Mouse (Mus musculus): ENCODE results near the gene Golga2.

Gene Golga2

DNA sequence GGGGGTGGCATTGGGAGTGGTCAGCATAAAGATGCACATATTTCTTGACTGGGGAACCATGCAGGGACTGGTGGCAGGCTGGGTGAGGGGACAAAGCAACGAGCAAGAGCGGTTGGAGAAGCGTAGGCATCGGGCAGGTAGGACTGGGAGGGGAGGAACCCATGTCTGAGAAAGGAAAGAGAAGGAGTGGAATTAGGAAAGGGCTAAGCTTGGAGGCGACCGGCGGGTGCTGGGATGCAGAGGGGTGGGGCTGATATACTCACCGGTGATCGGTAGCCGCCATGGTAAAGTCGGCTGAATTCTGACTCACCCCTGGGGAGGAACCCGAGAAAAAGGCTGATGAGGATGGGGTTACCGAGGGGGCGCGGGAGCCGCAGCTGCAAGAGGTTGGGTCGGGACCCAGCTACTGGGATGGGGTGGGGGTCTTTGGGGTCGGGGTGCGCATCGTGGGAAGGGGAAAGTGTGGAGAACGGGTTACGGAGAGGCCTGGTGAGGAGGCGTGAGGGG lies at the start of gene Golga2:
TSS of gene Golga2 (plus strand) at position 51 of the 507 bp plus-strand sequence.
- no peak for DNase-seq

DNA sequence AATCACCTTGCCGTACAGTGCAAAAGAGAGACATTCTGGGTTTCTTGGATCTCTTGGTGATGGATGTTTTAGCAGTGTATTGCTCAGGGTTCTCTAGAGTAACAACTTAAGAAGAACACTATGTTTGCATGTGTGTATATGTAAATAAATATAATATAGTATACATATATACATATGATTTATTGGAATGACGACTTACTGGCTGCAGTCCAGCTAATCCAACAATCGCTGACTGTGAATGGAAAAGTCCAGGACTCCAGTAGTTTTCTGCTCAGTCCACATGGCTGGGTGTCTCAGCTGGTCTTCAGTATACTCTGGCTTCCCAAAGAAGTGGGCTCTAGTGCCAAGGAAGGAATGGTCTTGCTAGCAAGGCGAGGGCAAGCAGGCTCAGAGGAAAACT lies 49.6 kb upstream of the Golga2 start:
- no peak for DNase-seq

DNA sequence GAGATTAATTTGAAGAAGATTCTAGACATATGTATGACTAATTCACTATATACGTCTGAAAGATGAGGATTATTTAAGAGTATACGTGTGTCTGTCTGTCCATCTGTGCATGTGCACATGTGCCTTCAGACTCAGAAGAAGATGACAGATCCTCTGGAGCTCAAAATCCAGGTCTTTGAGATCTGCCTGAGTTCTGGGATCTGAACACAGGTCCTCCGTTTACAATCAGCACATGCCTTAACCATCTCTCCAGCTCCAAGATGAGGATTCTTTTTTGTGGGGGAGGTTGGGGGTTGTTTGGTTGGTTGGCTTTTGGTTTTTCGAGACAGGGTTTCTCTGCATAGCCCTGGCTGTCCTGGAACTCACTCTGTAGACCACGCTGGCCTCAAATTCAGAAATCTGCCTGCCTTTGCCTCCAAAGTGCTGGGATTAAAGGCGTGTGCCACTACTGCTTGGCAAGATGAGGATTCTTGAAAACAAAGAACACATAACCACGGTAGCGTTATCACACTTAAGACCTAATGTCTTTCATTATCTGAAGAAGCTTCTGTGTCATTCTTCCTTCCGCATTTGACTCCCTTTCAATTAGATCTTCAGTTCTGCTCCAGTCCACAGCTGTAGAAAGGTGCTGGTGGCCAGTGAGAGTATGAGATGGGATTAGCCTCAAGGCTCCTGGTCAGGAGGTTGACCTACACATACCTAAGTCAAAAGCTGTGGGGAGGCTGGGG lies 48.3 kb upstream of the Golga2 start:
- no peak for DNase-seq

DNA sequence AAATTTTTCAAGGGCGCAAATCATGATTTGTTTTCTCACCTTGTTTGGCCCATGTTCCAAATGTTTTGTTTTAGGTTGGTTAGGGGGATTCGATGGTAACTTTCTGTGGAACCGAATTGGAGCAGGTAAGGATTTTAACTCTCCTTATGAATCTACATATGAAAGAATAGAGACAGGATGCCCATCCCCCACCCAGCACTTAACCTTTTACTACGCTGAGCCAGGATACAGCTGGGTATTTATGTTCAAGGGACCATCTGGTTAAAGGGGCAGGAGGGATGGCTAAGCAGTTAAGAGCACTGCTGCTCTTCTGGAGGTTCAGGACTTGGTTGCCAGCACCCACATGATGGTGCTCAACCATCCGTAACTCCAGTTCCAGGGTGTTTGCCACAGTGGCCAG lies 46.6 kb upstream of the Golga2 start:
- DNase-seq: no peak

DNA sequence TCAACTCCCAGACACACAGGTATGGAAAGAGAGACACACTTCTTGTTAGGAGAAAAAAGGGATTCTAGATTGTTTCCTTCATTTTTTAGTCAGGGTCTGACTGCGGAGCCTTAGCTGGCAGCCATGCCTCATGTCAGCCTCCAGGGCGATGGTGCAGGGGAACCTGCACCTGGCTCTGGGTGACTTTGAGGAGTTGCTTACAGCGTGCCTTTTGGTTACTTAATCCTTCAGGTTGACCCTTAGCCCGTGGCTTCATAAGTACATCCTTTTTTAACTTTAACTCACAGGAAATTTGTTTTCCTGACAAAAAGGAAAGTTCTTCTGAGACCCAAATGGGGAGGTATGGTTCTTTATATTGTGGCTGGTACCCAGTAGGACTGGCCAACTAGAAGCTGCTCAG lies 44.2 kb upstream of the Golga2 start:
- no peak for DNase-seq

DNA sequence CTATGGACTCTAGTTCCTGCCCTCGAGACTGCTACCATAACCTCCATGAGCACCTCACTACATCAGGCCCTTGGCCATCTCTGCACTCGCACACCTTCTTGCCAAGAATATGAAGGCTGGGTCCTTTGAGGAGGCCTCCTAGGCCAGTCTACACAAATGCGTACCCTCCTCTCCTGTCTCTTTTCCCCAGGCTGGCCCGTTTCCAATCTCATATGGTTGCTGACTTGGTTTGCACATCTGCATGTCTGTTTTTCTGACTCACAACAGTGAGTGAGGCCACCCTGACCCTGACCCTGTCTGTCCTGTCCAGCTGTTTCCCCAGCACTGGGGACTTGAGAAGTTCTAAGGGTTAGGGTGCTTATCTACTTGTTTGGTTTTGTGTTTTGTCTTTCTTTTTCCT lies 40.4 kb upstream of the Golga2 start:
- no peak for DNase-seq

DNA sequence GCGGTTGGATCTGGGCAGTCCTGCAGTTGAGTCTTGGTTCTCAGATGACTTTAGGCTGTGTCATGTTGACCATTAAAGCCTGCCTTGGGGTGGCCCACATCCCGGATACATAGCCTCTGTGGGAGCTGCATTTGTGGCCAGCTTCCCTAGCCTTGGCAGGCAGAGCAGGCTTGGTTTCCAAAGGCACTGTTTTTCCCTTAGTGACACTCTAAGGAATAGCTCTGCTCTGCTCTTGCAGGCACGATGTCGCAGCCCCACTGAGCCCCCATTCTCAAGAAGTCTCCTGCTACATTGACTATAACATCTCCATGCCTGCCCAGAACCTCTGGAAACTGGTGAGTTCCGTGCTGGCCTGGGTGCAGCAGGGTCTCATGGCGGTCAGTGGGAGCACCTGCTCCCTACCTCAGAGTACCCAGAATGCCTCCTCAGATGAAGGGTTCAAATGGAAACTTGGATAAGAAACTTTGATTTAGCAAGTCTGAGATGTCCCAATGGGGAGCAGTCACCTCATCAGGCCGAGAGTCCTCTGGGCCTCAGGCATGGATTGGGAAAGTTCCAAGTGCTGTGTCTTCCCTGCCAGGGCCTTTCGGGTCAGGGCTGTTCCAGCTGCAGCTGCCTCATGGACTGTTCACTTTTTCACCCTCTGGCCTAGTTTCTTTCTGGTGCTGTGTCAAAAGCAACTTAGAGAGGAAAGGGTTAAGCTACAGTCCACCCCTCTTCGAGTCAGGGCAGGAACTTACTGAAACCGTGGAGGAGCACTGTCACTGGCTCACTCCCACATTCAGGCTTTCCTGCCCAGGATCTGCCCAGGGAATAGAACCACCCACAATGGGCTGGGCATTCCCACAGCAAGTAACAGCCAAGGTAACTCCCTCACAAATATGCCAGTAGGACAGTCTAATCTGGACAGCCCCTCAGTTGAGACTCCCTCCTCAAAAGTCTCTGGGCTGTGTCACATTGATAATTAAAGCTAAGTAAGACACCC lies 38.5 kb upstream of the Golga2 start:
- peak in 1 of 2 experiments; percentile 22 for DNase-seq

DNA sequence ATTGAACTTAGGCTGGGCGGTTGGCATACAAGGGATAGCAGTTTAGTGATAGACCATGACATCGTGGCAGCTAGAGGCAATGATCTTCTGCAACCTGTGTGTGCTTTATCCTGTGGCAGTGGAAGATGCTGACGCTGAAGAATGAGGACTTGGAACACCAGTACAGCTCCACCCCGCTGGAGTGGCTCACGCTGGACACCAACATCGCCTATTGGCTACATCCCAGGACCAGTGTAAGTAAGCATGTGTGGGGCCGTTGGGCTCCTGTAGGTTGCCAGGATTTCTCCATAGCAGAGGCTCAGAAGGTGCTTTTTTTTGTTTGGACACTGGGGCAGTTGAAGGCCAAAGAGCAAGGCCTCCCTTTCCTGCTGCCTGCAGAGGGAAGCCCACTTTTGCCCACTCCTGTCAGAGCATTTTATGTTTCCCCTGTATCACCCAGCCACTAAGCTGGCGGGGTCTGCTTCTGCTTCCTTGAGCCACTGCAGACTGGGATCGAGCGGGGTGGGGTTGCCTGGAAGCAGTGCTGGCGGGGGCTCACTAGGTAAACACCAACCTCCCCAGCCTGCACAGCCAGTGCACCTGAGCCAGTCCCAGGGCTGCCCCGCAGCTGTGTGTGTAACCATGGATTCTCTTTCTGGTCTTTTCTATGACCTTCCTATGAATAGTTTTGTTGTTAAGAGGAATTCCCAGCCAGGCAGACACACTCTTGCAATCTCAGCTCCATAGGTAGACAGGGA lies 35.2 kb upstream of the Golga2 start:
- DNase-seq: no peak

DNA sequence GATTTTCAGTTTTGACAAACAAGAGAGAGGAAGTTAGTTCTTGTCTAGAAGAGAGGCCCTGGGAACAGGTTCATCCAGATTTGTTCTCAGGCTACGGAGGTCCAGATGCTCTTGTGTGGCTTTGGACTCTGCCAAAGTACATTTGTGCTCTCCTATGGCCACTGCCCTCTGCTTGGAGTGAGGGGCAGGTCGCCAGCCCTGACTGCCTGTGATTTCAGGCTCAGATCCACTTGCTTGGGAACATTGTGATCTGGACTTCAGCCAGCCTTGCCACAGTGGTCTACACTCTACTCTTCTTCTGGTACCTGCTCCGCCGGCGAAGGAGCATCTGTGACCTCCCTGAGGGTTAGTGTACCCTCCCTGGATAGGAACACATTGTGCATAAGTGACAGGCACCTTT lies 34.5 kb upstream of the Golga2 start:
- no peak for DNase-seq

DNA sequence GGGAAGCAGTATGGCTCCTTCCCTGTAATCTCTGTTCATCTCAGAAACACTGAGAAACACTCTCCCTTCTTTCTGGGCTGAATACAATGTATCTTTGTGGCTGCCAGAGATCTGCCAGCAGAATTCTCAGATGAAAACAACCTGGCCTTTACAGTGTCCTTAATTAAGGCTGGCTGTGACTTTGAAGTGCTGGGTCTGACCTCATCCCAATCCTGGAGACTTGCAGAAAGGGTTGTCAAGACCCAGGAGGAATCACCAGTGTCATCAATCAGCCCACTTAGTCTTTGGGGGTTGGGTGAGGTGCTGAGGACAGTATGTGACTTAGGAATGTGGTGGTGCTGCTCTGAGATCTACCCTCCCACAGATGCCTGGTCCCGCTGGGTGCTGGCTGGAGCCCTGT lies 33.8 kb upstream of the Golga2 start:
- DNase-seq: no peak

DNA sequence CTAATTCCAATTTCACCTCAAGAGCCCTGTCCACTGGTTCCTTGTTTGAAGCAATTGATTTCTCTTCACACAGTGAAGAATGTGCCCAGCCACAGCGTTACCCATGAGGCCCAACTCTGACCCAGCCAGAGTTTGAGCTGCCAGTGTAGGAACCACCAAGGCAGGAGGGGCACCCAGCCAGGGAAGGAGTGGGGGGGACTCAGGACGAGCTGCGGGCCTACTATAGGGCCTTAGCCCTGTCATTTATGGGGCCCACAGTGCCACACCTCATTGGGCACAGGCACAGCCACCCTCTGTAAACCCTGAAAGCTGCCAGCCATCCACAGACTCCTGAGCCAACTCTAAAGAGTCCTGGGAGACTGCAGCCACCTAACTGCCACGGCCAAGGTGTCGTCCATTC lies 32.6 kb upstream of the Golga2 start:
- no peak for DNase-seq

DNA sequence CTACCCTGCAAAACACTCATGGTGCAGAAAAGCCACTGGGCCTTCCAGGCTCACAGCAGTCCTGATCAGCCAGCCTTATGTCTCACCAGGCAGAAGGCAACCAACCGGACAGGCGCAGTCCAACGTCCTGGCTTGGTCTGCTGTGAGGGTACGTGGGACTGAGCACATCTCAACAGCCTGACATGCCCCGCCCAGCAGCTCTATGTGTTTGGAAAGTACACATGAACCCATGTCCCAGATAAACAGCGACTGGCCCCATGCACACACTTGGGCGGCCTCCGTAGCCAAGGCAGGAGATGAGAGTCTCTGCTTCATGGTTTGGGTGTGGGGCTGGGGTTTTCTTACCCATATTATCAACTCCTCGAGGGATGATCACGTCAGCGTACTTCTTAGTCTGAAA lies 30.9 kb upstream of the Golga2 start:
- no peak for DNase-seq

DNA sequence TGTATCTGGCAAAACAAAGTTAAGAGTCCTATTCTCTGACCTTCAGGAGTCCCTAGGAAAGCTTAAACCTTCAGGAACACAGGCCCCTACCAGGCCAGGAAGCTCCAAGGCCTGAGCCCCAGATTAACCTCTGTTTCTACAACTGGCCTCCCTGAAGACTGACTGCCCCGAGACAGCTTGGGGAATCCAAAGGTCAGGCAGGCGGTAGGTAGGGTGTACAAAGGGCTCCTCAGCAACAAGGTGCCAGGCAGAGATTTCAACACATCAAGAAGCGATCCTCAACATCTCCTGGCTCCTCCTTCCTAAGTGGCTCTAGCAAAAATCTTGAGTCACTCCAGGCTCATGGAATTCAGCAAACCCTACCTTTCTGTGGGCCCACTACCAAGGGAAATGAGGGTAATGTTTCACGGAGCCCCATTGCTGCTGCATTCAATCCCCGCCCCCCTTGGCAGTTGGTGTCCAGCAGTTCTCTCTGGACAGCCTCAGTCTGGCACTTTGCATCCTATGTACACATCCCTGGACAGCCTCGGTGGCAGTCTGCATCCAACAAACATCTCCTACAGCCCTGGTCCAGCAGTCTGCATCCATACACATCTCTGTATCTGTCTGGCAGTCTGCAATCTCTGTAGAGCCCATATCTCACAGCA lies 28.2 kb upstream of the Golga2 start:
- peak in 1 of 2 experiments; percentile 39 for DNase-seq

DNA sequence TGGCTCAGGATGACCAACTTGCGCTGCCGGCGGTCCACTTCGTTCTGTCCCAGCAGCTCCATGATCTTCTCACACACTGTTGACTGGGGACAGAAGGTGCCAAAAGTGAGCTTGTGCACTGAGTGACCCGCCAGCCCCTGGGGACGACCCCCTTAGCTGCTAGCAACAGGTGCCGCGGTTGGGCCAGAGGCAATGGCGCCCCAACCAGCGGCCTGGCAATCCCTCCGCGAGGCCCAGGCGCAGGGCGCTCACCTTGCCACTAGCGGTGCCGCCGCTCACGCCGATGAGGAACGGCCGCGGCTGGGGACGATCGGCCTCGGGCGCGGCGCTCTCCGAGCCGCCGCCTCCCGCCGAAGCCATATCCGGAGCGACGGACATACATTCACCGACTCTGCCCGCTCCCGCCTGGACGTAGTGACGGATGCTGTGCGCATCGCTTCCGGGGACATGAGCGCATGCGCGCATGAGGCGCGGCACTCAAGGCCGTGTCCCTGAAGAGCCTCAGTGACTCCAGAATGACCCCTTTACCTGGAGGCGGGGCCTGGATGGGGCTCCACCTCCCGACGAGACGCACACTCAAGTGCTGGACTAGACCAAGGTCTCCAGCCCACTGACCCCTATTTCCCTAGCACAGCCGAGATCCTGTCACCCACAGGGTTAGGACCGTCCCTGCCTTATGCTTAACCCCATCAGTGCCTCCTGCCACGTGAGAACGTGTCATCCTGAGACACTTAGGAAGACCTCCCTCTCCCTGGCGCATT lies 27.3 kb upstream of the Golga2 start, which contains the start of gene Uck1:
TSS of gene Uck1 (minus strand) at position 503 of the 761 bp plus-strand sequence.
- peak; percentile 89 to 94 for DNase-seq

DNA sequence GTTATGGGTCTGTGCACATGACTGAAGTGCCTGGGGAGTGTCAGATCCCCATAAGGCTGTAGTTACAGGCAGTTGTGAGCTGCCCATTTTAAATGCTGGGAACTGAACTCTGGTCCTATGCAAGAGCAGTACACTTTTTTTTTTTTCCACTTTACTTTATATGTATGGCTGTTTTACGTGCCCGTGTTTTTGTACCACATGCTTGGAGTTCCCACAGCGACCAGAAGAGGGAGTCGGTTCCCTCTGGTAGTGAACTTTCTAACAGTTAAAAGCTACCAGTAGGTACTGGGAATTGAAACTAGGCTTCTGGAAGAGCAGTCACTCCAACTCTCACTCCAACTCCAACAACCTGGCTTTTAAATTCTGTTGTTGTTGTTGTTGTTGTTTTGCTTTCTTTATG lies 26.5 kb upstream of the Golga2 start:
- peak; percentile 65 to 72 for DNase-seq

DNA sequence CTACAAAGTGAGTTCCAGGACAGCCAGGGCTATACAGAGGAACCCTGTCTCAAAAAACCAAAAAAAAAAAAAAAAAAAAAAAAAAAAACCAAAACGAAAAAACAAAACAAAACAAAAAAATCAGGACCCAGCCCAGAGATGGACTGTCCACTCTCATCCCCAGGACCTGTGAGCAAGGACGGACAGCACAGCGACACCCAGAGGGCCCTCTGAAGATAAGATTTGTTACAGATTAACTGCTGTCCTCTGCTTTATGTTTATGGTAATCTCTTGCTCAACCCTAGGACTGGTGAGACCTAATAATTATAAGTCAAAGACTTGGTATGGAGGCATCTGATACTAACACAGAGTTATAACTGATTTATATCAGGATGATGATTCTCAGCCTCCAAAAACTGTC lies 11.4 kb upstream of the Golga2 start:
- no peak for DNase-seq

DNA sequence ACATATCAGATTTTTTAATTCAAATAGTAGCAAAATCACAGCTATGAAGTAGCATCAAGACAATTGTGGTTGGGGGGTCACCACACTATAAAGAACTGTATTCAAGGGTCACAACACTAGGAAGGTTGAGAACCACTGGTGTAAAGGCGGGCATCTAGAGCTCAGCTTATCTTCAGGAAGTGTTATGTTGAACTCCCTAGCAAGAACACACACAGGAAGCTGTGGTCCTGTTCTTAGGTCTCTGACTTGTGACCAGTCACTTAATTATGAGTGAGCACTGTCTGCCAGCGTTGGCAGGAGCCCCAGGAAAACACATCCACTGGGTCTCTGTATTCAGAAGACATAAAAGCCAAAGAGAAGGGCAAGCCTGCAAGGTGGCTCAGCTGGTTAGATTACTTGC lies 4.9 kb upstream of the Golga2 start:
- no peak for DNase-seq

DNA sequence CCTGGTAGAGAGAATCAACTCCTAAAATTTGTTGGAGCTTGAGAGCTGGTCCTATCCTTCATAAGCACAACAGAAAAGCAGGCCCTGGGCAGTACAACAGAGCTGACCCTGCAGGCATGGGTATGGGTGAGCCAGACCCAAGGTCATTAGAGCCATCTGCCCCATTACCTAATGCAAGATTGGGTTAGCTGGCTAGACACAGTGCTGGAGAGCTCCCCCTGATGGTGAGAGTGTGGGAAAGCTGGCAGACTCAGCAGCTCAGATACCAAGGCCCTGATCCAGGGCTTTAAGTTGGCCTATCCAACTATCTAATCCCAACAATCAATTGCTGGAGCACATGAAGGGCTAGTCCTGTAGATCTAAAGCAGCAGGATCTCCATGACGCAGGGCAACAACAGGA lies 4.5 kb upstream of the Golga2 start:
- peak; percentile 48 to 72 for DNase-seq

DNA sequence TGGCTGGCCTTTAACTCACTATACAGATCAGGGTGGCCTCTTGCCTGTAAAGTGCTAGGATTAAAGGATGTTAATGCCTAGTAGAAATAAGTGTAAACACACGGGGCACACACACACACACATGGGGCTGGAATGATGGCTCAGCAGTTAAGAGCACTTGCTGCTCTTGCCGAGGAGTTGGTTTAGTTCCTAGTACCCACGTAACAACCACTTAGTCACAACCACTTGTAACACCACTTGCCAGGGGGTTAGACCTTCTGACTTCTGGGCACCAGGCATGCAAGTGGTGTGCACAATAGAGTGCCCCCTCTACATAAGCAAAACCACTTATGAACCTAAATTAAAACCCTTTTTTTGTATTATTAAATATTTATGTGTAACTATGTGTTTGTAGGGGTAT lies 3.2 kb upstream of the Golga2 start:
- no peak for DNase-seq

DNA sequence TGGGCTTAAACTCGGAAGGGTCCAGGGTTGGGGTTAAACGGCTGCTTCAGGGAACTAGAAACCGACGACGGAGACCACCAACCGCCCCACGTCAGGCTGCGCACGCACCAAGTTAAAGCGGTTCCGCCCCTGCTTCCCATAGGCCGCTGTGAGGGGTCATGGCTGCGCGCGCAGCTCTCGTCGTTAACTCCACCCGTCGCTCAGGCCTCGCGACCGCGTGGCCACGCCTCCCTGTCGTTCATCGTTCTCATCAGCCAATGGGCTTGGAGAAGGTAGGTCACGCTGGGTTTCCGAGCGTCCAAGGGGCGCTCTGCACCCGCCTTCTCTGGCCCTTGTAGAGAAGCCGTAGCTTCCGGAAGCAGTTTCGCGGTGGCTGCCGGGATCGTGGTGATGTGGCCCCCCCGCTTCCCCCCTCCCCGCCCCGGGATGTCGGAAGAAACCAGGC lies 761 bp downstream of the Golga2 start, which contains the start of gene Swi5:
TSS of gene Swi5 (minus strand) at position 153 of the 445 bp plus-strand sequence.
- peak; percentile 100 for DNase-seq

DNA sequence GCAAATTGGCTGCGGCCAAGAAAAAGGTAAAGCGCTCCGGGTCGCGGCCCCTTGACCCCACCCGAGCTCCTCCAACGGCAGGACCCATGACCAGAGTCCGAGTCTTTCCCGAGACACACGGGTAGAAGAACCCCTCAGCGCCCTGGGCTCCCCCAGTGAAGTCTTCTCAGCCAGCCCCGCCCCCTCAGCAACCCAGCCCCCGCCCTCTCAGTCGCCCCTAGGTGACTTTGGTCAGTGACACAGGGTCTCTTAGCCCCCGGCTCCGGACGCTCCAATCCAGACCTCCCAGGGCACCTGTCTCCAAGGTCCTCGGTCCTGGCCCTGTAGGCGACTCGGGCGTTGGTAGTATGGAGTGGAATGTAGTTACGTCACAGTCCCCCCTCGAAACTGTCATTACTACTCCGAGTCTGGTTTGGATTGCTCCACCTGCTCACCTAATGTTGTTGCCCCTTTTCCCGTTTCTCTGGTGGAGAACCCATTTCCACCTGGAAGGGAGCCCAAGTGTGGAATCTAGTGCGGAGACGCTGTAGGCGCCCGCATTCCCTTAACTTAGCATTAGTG lies 1.3 kb downstream of the Golga2 start:
- no peak for DNase-seq
